Mouse (Mus musculus): Measurements from ENCODE around the gene Selenof. TPM values are rescaled to one million over a fixed set of nuclear protein-coding genes. Genes with fewer than 3 reads are reported as not detected.

Gene Selenof
- total and polyA plus RNA-seq, 3 experiments = 19.9 to 662 (median 314) TPM

DNA sequence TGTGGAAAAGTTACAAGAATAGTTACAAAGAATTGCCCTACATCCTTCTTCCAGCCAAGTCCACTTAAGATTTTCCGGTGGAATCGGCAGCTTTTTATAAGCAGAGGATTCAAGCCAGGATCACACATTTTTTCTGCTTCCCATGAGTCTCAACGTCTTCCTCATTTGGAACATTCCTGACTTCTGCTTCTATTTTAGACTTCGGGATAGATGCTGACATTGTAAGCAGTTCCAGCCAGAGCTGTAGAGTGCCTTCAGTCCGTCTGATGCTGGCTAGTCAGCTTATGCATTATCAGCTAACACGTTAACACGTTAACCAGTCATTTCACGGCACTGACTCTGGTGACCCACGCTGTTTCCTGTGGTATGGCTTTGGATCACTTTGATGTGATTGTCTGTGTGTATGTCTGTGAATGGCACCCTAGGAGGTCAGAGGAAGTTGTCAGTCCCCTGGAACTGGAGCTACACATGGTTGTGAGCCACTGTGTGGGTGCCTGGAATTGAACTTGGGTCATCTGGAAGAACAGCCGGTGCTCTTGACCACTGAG, 47.6 kb downstream of the Selenof start:
- Histone ChIP-seq H3K4me3 (ENCODE audit: low read depth, low read length) (no peak overlapping the region), H3K27me3 (ENCODE audit: insufficient read depth, low read length) (no peaks in the 10 kb centered on the region), H3K9me3 (replicated peaks) (peaks cover 16% of the 10 kb centered on the region), H3K4me1 (ENCODE audit: insufficient read depth, low read depth, low read length) (peaks cover 49% of the 10 kb centered on the region), H3K36me3 (replicated peaks) (no peaks in the 10 kb centered on the region)
- TF ChIP-seq GATA1 (IDR thresholded peaks at IDR 0.05; ENCODE audit: borderline replicate concordance, low read length) = no peak
- no peak for TF ChIP-seq GATA2 (IDR thresholded peaks at IDR 0.05; ENCODE audit: borderline replicate concordance, low read depth, low read length)
- TF ChIP-seq TAL1 (conservative IDR thresholded peaks at IDR 0.05; ENCODE audit: low read depth, low read length) = no peak
- no peak for TF ChIP-seq CTCF (IDR thresholded peaks at IDR 0.05; ENCODE audit: low read depth, low read length)
- no peak for TF ChIP-seq POLR2AphosphoS5 (IDR thresholded peaks at IDR 0.05; ENCODE audit: insufficient replicate concordance, low read depth, low read length)
- no peak for ATAC-seq (ENCODE audit: extremely low read depth, insufficient number of reproducible peaks, low FRiP score, poor library complexity, severe bottlenecking)
- DNase-seq (ENCODE audit: low spot score) = no peak

DNA sequence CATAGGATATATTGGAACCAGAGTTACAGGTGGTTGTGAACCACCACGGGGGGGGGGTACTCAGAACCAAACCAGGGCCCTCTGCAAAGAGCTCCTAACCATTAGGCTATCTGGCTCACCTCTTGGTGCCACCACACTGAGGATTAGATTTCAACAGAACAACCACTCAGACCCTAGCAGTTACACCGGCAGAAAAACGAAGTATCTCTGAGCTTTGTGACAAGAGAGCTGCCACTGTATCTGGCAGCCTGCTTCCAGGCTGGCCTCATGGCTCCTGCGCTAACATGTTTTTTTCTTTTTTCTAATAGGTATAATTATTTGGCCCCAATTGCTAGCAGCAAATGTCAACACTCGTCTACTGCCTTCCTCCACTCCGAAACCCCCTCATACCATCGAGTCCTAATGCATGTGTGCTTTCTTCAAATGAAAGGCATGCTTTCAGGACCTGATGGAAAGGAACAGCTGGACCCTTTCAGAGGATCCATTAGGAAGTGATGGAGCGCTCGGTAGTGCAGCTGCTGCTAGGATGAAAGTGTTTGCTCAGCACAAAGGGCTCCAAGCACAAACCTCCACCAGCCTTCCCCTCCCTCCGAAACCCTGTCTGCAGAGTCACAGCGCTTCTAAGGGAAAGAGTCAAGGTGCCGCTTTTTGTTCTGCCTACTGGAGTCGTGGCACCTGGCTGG, 53.0 kb downstream of the Selenof start:
- no peak for DNase-seq (ENCODE audit: low spot score)
- no peak for ATAC-seq (ENCODE audit: extremely low read depth, insufficient number of reproducible peaks, low FRiP score, poor library complexity, severe bottlenecking)
- Histone ChIP-seq H3K9me3 (replicated peaks) (peaks cover 14% of the 10 kb centered on the region), H3K27me3 (ENCODE audit: insufficient read depth, low read length) (no peaks in the 10 kb centered on the region), H3K4me3 (ENCODE audit: low read depth, low read length) (no peak overlapping the region), H3K36me3 (replicated peaks) (peaks cover 3% of the 10 kb centered on the region), H3K4me1 (ENCODE audit: insufficient read depth, low read depth, low read length) (peaks cover 24% of the 10 kb centered on the region)
- TF ChIP-seq GATA2 (IDR thresholded peaks at IDR 0.05; ENCODE audit: borderline replicate concordance, low read depth, low read length) = no peak
- no peak for TF ChIP-seq POLR2AphosphoS5 (IDR thresholded peaks at IDR 0.05; ENCODE audit: insufficient replicate concordance, low read depth, low read length)

DNA sequence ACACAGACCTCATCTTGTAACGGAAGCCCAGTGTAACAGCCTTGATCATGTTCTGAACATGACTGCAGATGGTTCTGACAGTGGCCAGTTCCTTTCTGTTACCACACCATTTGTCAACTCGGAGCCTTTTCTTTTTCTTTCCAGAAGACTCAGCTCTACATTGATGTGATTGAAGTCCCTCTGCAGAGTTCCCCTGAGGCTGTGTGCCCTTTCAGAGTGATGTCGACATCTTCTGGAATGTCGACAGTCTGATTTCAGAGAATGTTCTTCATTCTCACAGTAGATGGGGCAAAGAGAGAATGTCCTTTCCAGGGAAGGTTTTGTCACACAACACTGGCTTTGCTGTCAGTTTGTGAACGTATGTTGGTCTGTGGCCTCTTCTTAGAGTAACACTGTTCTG, 55.6 kb downstream of the Selenof start:
- TF ChIP-seq GATA2 (IDR thresholded peaks at IDR 0.05; ENCODE audit: borderline replicate concordance, low read depth, low read length) = no peak
- TF ChIP-seq CTCF (IDR thresholded peaks at IDR 0.05; ENCODE audit: low read depth, low read length) = no peak
- no peak for TF ChIP-seq GATA1 (IDR thresholded peaks at IDR 0.05; ENCODE audit: borderline replicate concordance, low read length)
- TF ChIP-seq POLR2AphosphoS5 (IDR thresholded peaks at IDR 0.05; ENCODE audit: insufficient replicate concordance, low read depth, low read length) = no peak
- TF ChIP-seq TAL1 (conservative IDR thresholded peaks at IDR 0.05; ENCODE audit: low read depth, low read length) = no peak
- DNase-seq (ENCODE audit: low spot score) = no peak
- H3K4me1 ChIP-seq (ENCODE audit: insufficient read depth, low read depth, low read length) = peaks cover 42% of the 10 kb centered on the region
- no peak overlapping the region for H3K4me3 ChIP-seq (ENCODE audit: low read depth, low read length)
- peaks cover 3% of the 10 kb centered on the region for H3K36me3 ChIP-seq (replicated peaks)
- H3K27me3 ChIP-seq (ENCODE audit: insufficient read depth, low read length) = no peaks in the 10 kb centered on the region
- no peak for ATAC-seq (ENCODE audit: extremely low read depth, insufficient number of reproducible peaks, low FRiP score, poor library complexity, severe bottlenecking)
- peaks cover 6% of the 10 kb centered on the region; the same call in 1 of the 2 replicates for H3K9me3 ChIP-seq (replicated peaks)

DNA sequence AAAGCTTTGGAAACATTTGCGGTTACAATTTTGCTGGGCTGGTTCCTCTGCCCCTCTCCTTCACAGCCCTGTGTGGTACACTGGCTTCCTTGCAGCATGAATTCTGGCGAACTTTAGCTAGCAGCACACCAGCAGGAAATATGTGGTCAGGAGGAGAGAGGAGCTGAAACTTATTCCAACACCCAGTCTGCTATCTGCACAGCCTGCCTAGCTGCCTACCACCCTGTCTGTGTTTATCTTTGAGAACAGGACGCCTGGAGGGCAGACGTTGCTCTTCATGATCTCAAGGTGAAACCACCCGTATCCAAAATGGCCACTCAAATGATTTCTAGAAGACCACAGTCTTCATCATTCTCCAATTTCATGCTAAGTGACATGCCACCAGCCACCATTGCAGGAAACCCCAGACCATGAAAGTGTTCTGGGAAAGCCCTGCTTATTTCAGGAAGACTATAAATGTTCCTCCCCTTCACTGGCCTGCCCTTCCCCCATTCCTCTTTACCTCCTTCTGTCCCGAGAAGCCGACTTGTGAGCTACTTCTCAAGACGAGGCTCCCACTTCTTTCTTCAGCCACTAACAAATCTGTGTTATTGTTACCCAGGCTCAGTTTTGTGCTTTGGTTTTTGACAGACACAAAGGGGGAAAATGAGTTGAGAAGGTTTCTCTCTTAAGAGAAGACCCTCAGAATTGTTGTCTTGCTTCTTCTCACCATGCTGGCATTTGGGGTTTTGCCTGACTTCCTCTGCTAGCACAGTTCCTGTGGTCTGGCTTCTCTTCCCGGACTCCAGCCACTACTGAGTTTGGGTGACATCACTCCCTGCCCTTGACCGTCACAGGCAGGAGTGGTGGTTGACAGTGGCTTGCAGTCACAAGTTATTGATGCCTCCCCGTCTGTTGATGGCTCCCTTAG, 58.2 kb downstream of the Selenof start:
- Histone ChIP-seq H3K4me1 (ENCODE audit: insufficient read depth, low read depth, low read length) (peaks cover 49% of the 10 kb centered on the region), H3K27me3 (ENCODE audit: insufficient read depth, low read length) (no peaks in the 10 kb centered on the region), H3K36me3 (replicated peaks) (peaks cover 2% of the 10 kb centered on the region), H3K9me3 (replicated peaks) (peaks cover 2% of the 10 kb centered on the region; the same call in 1 of the 2 replicates), H3K4me3 (ENCODE audit: low read depth, low read length) (peak overlapping the region; percentile 55; the same call in 1 of the 2 replicates)
- DNase-seq (ENCODE audit: low spot score) (peak; percentile 73), ATAC-seq (ENCODE audit: extremely low read depth, insufficient number of reproducible peaks, low FRiP score, poor library complexity, severe bottlenecking) (peak; percentile 93)
- TF ChIP-seq GATA2 (IDR thresholded peaks at IDR 0.05; ENCODE audit: borderline replicate concordance, low read depth, low read length) = no peak
- peak; percentile 96 for TF ChIP-seq TAL1 (conservative IDR thresholded peaks at IDR 0.05; ENCODE audit: low read depth, low read length)

DNA sequence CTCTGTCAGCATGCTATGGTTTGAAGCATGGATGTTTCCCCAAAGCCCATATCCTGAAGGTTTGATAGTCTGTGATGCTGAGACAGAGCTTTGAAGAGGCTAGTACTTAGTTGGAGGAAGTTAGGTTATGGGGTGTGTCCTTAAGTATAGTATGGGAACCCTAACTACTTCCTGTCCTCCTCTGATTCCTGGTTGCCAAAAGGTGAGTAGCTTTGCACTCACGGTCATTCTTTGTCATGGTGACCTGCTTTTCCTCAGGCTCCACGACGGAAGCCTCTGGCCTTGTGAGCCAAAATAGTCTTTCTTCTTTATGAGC, 58.8 kb downstream of the Selenof start:
- H3K27me3 ChIP-seq (ENCODE audit: insufficient read depth, low read length) = no peaks in the 10 kb centered on the region
- peaks cover 49% of the 10 kb centered on the region for H3K4me1 ChIP-seq (ENCODE audit: insufficient read depth, low read depth, low read length)
- H3K36me3 ChIP-seq (replicated peaks) = no peaks in the 10 kb centered on the region
- no peak for DNase-seq (ENCODE audit: low spot score)
- H3K9me3 ChIP-seq (replicated peaks) = peaks cover 2% of the 10 kb centered on the region; the same call in 1 of the 2 replicates
- TF ChIP-seq CTCF (IDR thresholded peaks at IDR 0.05; ENCODE audit: low read depth, low read length) = no peak
- no peak for TF ChIP-seq POLR2AphosphoS5 (IDR thresholded peaks at IDR 0.05; ENCODE audit: insufficient replicate concordance, low read depth, low read length)
- no peak for TF ChIP-seq GATA1 (IDR thresholded peaks at IDR 0.05; ENCODE audit: borderline replicate concordance, low read length)
- TF ChIP-seq GATA2 (IDR thresholded peaks at IDR 0.05; ENCODE audit: borderline replicate concordance, low read depth, low read length) = no peak
- no peak for TF ChIP-seq TAL1 (conservative IDR thresholded peaks at IDR 0.05; ENCODE audit: low read depth, low read length)
- H3K4me3 ChIP-seq (ENCODE audit: low read depth, low read length) = peak overlapping the region; percentile 55; the same call in 1 of the 2 replicates
- no peak; the same call in 1 of the 2 replicates for ATAC-seq (ENCODE audit: extremely low read depth, insufficient number of reproducible peaks, low FRiP score, poor library complexity, severe bottlenecking)

DNA sequence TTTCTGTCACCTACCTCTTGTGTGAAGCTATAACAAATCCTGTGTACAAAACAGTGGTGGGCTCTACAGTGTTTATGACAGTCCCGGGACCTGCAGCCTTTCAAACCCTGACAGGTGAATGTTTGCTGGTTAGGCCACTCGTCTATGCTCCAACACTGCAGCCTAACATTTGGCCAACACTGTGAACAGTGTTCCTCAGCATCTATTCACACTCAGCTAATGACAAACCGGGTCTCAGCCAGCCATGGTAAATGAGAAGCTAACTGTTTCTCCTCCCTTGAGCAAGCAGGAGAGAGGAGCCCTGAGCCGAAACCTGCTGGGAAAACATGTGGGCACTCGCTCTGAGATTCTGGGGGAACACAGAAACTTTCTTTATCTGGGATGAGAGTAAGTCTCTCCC, 65.1 kb downstream of the Selenof start:
- Histone ChIP-seq H3K4me1 (ENCODE audit: insufficient read depth, low read depth, low read length) (peaks cover 37% of the 10 kb centered on the region), H3K36me3 (replicated peaks) (no peaks in the 10 kb centered on the region), H3K4me3 (ENCODE audit: low read depth, low read length) (no peak overlapping the region), H3K9me3 (replicated peaks) (no peaks in the 10 kb centered on the region), H3K27me3 (ENCODE audit: insufficient read depth, low read length) (no peaks in the 10 kb centered on the region)
- TF ChIP-seq GATA2 (IDR thresholded peaks at IDR 0.05; ENCODE audit: borderline replicate concordance, low read depth, low read length) = no peak
- no peak for TF ChIP-seq TAL1 (conservative IDR thresholded peaks at IDR 0.05; ENCODE audit: low read depth, low read length)
- TF ChIP-seq POLR2AphosphoS5 (IDR thresholded peaks at IDR 0.05; ENCODE audit: insufficient replicate concordance, low read depth, low read length) = no peak
- TF ChIP-seq GATA1 (IDR thresholded peaks at IDR 0.05; ENCODE audit: borderline replicate concordance, low read length) = no peak
- no peak for TF ChIP-seq CTCF (IDR thresholded peaks at IDR 0.05; ENCODE audit: low read depth, low read length)
- ATAC-seq (ENCODE audit: extremely low read depth, insufficient number of reproducible peaks, low FRiP score, poor library complexity, severe bottlenecking) (no peak), DNase-seq (ENCODE audit: low spot score) (no peak)
